Mouse (Mus musculus) spleen, adult 2 months (tissue): ENCODE results near the gene Ptpn1. TPM values are rescaled to one million over a fixed set of nuclear protein-coding genes. Genes with fewer than 3 reads are reported as not detected.

Experiments used
- DNase-seq, 2 experiments: peaks; one replicate each; pipeline versions ENCODE4 v3.0.0 to v3.0.0-alpha.2; 2012 to 2021; ENCODE audit warnings: low spot score in 2 of 2, low read depth in 1 of 2
- H3K27ac ChIP-seq: fragments of 200-500 bp; 2 replicates; pipeline ENCODE4 v1.5.1; 2012; ENCODE audit warnings: low read length, inconsistent platforms; ENCODE audit not compliant: insufficient read depth
- H3K27me3 ChIP-seq: fragments of 200-500 bp; 2 replicates; pipeline ENCODE4 v1.6.1; 2012; ENCODE audit warnings: mild to moderate bottlenecking, moderate library complexity, low read length, inconsistent platforms; ENCODE audit not compliant: control insufficient read depth, insufficient read depth
- H3K36me3 ChIP-seq: fragments of 200-500 bp; 2 replicates; pipeline ENCODE4 v1.6.1; 2012; ENCODE audit warnings: mild to moderate bottlenecking, low read length, inconsistent platforms; ENCODE audit not compliant: control insufficient read depth, insufficient read depth
- H3K4me1 ChIP-seq: fragments of 200-500 bp; 2 replicates; pipeline ENCODE4 v1.6.1; 2011; ENCODE audit warnings: inconsistent platforms; ENCODE audit not compliant: control insufficient read depth, insufficient read depth, insufficient read length
- H3K4me3 ChIP-seq: fragments of 200-500 bp; 2 replicates; pipeline ENCODE4 v1.5.1; 2011; ENCODE audit warnings: mild to moderate bottlenecking, inconsistent platforms; ENCODE audit not compliant: insufficient read depth, insufficient read length; ENCODE audit errors: extremely low read depth
- CTCF ChIP-seq: fragments of 200-500 bp; IDR thresholded peaks from 2 replicates; pipeline ENCODE4 v1.5.1; 2011; ENCODE audit warnings: mild to moderate bottlenecking, inconsistent platforms; ENCODE audit not compliant: insufficient read depth, insufficient read length, insufficient replicate concordance; ENCODE audit errors: extremely low read depth
- POLR2A ChIP-seq: fragments of 200-500 bp; IDR thresholded peaks from 2 replicates; pipeline ENCODE4 v1.6.1; 2011; ENCODE audit warnings: low read depth, low read length, inconsistent platforms
- WGBS: fragments of 180-500 bp; shearing (Covaris S2); methylation state at CpG from one replicate; pipeline ENCODE4 v1.1.7; 2018; 5-methylcytosine and 5-hydroxymethylcytosine counted together
- polyA plus RNA-seq: library from polyadenylated mRNA; depleted of rRNA; stranded (reverse); fragments of >200 nt; gene quantifications from 2 replicates; pipeline ENCODE4 v1.2.3, GENCODE M21; 2012

The Ptpn1 gene
- polyA plus RNA-seq, 1 experiment = 83.8 TPM

DNA sequence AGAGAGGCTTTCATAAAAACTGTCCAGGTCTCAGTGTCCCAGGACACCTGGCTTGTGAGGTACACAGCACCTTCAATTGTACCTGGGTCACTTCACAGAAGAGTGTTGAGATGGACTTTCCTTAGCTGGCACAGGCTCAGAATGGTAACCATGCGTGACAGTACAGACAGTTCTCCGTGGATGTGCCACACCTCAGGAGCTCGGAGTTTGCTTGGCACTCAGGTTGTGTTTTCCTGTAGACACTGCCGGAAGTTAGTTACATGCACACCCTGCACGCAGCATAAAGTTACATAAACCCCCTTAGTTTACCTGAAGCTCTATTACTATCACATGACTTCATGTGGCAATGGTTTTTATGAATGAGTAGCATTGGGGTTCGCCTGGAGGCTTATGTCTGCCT lies 18.8 kb downstream of the Ptpn1 start:
- no peak overlapping the region for H3K4me3 ChIP-seq
- H3K36me3 ChIP-seq = peaks cover 2% of the 10 kb centered on the region
- 81% methylated on average over 6 of the region's 6 CpGs for WGBS
- H3K27me3 ChIP-seq = no peaks in the 10 kb centered on the region
- H3K27ac ChIP-seq = peak overlapping the region; percentile 7; the same call in 1 of the 2 replicates
- no peak for DNase-seq
- peaks cover 54% of the 10 kb centered on the region; the same call in 1 of the 2 replicates for H3K4me1 ChIP-seq
- no peak for TF ChIP-seq POLR2A
- TF ChIP-seq CTCF = no peak

DNA sequence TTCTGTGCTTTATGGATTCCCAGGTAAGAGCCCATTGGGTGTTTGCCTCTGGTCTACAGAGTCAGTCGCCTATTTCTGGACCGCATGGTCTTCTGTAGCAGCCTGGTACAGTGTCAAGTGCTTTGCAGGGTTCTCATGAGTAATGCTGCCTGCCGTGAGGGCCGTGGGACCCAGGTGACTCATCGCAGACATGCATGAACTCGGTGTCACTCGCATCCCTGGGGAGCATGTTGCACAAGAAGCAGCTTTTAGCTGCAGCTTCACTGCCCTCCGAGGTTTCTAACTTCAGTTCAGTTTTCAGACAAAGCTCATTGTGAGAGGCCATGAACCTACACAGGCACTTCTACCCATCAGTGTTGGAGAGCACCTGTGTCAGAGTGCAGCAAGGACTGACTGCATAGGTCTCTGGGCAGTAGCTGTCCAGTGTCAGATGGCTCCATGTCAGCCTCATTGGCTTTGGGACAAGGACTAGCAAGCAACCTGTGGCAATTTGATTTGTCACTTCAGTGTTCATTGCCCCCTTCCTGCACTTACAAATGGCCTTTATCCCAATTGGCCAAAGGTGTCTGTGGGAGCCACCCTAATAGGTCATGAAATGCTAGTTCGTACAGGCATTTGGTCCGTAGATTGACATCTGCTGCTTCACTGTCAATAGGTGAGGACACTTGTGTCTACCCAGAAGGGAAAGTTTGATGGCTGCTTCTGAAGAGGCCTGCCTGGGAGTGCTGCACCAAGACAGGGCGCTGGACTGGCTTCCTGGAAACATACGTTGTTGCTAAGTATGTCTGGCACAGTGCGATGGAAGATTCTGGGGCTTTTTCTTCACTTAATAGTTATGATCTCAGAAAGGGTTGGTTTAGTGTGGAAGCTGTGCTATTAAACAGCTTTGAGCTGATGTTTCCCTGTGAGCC lies 19.7 kb downstream of the Ptpn1 start:
- Histone ChIP-seq H3K4me1 (peaks cover 57% of the 10 kb centered on the region; the same call in 1 of the 2 replicates), H3K27me3 (no peaks in the 10 kb centered on the region), H3K4me3 (no peak overlapping the region), H3K27ac (no peak overlapping the region), H3K36me3 (peaks cover 2% of the 10 kb centered on the region)
- DNase-seq = peak in 1 of 2 experiments; percentile 44
- TF ChIP-seq POLR2A (no peak), CTCF (no peak)
- WGBS = 51% methylated on average over 13 of the region's 13 CpGs

DNA sequence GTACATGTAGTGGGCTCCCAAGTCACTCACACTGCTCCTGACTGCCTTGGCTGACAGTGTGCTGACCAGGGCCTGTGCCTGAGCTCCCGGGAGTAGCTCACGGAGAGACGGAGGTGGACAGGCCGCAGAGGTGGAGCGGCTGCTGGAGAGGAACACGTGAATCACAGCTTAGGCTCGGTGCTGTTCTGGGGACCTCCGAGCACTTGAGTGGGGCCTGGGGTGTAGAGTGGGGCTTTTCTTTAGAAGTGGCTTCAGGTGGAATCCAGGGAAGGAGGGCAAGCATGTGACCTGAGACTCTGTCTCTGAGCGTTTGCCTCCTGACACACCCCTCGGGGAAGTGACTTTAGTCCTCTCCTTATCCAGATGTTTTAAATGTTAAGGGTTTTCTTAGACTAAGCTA lies 22.0 kb downstream of the Ptpn1 start:
- Histone ChIP-seq H3K36me3 (peaks cover 2% of the 10 kb centered on the region), H3K27me3 (no peaks in the 10 kb centered on the region), H3K27ac (no peak overlapping the region), H3K4me1 (peaks cover 57% of the 10 kb centered on the region; the same call in 1 of the 2 replicates), H3K4me3 (no peak overlapping the region)
- no peak for TF ChIP-seq CTCF
- TF ChIP-seq POLR2A = no peak
- no peak for DNase-seq
- WGBS = 92% methylated on average over 10 of the region's 10 CpGs

GRCm38 (mm10) chr2:167954928-167955327 lies 23.1 kb downstream of the Ptpn1 start:
- H3K4me3 ChIP-seq = no peak overlapping the region
- WGBS = 41% methylated on average over 7 of the region's 7 CpGs
- TF ChIP-seq CTCF (no peak), POLR2A (no peak)
- H3K27me3 ChIP-seq = no peaks in the 10 kb centered on the region
- peak overlapping the region; percentile 60 for H3K27ac ChIP-seq
- peak in 1 of 2 experiments; percentile 66 for DNase-seq
- peaks cover 50% of the 10 kb centered on the region; the same call in 1 of the 2 replicates for H3K4me1 ChIP-seq
- H3K36me3 ChIP-seq = peaks cover 2% of the 10 kb centered on the region

DNA sequence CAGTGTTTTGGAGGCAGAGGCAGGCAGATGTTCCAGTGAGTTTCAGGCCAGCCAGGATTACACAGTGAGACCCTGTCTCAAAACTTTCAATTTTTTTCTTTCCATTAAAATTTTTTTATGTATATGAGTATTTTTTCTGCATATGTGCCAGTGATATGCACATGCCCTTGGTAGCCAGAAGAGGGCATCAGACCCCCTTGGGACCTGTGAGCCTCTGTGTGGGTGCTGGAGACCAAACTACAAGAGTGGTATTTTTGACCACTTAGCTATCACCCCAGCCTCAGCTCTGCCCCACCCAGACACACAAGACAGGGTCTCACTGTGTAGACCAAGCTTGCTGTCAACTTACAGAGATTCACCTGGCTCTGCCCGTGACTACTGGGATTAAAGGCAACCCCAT lies 25.7 kb downstream of the Ptpn1 start:
- TF ChIP-seq CTCF (peak; percentile 33; the same call in 1 of the 2 replicates), POLR2A (no peak)
- peaks cover 53% of the 10 kb centered on the region; the same call in 1 of the 2 replicates for H3K4me1 ChIP-seq
- H3K27ac ChIP-seq = peak overlapping the region; percentile 86
- H3K4me3 ChIP-seq = no peak overlapping the region
- H3K27me3 ChIP-seq = no peaks in the 10 kb centered on the region
- no peak for DNase-seq
- WGBS = 85% methylated on average over 1 of the region's 1 CpGs
- H3K36me3 ChIP-seq = peaks cover 2% of the 10 kb centered on the region

GRCm38 (mm10) chr2:167958082-167958788 lies 26.4 kb downstream of the Ptpn1 start:
- Histone ChIP-seq H3K27ac (peak overlapping the region; percentile 86), H3K4me1 (peaks cover 55% of the 10 kb centered on the region; the same call in 1 of the 2 replicates), H3K4me3 (no peak overlapping the region), H3K27me3 (no peaks in the 10 kb centered on the region), H3K36me3 (peaks cover 3% of the 10 kb centered on the region)
- DNase-seq = no peak
- TF ChIP-seq CTCF (no peak), POLR2A (no peak)
- WGBS = 49% methylated on average over 5 of the region's 5 CpGs
